Mouse (Mus musculus): ENCODE measurements around the gene Lgr6.
"Not testable (repeated sequence)": the region's sequence is repeated elsewhere in the genome, so short reads cannot be mapped to it uniquely, and the experiment has no call there.

Lgr6 gene

DNA sequence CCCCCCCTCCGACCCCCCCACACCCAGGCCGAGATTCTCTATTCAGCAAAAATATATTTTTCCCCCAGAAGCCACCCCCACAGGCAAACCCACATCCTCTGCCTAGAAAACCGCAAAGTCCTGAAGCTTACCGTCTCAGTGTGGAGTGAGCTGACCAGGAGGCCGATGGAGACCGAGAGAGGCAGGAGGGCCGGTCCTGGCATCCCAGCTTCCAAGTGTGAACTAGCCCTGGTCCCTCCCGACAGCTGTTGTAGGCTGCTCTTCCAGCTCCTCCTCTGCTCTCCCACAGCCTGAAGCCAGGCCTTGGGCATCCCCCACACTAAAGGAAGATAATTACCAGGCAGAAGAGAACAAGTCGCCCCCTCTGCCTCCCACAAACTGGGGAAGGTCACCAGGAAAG is 23.9 kb upstream of the Lgr6 start:
- in situ Hi-C loops (cut with MboI): no loop called here

DNA sequence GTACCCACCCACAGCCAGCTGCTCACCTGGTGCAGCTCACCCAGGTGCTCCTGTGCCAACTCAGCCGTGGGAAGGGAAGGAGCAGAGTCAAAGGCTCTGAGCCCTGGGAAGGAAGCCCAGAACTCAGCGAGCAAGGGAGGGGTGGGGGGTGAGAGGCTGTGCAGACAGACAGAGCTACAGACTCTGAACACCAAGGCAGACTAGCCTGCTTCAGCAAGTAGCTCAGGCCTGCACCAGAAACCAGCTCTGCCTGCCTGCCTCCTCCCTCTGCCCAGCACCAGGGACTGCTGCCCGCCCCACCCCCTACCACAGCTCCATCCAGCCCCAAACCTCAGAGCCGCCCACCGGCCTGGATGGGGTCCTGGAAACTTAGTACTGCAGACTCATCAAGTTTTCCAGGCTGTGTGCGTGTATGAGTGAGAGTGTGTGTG is 22.9 kb upstream of the Lgr6 start:
- in situ Hi-C loops (cut with MboI): no loop called here

DNA sequence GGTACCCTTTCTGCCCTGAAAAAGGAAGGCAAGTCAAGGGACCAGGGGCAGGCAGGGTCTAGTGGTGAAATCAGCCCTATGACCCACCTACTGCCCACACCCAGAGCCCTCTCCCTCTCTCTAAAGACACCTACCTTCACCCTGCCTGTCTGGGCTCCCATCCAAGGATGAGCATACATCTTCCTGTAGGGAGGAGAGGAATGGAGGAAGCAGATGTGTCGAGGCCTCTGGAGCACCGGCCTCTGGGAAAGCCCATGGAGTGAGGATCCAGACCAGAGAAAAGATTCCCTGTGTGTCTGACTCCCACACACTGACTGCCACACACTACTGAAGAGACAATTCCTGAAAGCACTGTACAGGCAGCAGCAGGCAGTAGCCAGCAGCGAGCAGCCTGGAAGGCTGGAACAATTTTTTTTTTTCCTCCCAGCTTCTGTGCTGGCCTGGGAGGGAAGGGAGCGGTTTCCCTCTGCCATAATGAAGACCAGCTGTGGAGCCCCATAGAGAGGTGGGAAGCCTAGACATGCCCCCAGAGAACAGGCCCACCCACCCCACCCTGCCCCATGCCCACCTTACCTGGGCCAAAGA is 21.5 kb upstream of the Lgr6 start:
- in situ Hi-C loops (cut with MboI): no loop called here

DNA sequence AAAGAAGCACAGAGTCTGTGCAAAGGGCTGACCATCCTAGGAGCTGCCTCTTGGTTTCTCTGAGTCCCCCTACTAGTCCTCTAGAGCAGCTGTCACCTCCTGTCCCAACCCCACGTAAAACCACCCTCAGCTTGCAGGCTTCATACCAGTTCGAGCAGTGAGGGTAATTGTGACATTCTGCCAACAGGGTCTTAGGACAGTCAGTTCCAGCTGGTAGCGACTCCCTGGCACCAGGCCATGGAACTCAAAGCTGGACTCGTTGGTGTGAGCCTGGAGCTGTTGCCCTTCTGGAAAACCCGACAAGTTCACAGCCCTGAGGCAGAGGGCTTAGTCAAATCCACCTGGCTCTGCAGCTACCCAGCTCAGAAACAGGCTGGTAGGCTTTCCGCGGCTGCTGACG is 20.9 kb upstream of the Lgr6 start:
- in situ Hi-C loops (cut with MboI): no loop called here

DNA sequence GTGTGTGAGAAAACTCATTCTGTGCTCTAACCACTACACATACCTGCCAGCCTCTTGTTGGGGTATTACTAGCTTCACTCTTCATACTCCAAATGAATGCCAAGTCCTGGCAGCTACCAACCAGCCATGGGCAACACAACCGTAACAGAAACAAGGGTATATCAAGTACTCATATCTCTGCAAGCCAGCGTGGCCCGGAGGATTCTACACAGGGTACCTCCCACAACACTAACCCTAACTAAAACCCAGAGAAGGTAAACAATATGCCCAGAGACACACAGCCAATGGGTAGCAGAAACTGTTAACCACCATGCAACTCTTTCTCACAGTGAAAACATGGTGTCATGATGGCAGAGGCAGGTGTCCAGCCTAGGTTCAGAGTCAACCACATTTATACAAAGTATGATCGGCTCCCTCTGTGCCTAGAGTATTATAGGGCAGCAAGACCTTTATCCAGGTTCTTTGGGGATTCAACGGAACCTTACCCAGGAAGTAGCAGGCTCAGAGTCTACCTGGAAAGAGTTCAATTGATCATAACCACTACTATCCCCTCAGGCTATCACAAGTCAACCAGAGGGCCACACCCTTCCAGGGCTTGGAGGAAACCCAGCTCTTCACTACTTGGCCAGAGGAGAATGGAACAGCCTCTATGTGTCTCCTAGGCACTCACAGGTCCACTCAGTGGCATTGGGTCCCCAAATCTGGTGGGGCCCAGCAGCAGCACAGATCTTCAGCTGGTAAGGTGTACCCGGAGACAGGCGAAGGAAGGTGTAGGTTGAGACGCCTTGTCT is 19.7 kb upstream of the Lgr6 start:
- in situ Hi-C loops (cut with MboI): no loop called here

DNA sequence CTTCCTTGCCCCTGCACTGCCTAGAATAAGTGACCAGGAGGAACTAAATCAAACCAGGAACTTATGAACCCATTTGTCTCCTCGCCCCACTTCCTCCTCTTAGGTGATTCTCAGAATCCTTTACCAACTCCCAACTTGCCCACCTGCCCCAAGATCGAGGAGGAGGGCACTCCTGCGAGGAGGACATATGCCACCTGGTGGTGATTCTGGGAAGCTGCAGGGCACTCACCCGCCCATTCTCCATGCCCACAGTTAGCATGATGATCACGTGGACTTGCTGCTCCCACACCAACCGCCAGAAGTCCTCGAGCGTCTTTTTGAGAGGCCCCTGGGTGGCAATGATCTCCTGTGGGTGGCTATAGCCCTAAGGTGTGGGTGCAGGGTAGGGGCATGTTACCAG is 7.6 kb upstream of the Lgr6 start:
- in situ Hi-C loops (cut with MboI): no loop called here

DNA sequence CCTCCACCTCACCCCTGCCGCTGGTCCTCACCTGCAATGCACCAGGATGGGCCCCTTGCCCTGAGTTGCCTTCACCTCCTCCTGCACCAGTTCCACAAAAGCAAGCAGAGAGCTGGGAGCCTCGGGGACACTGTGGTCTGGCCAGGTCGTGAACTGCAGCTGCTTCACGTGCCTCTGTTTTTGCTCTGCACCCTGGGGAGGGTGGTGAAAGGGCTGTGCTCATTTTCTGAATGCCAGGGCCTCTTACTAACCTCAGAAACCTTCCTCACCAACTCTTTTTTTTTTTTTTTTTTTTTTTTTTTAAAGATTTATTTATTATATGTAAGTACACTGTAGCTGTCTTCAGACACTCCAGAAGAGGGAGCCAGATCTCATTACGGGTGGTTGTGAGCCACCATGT is 6.2 kb upstream of the Lgr6 start:
- in situ Hi-C loops (cut with MboI): not testable (repeated sequence)

DNA sequence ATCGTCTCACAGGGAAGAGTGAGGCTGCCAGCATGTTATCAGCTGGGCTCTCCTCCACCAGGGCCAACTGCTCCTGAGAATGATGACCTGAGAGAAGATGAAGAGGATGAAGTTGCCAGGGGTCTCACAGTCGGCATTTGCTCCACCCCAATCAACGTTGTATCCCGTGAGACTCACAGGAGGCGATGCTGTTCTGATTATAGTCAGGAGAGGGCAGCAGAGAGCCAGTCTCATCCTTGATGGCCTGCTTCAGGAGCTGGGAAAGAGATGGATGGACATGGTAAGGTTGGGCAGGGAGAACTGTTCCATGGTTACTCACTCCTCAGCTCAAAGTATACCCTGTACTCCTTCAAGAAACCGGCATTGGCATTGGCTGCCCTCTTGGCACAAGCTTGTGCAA is 5.0 kb upstream of the Lgr6 start:
- in situ Hi-C loops (cut with MboI): no loop called here

DNA sequence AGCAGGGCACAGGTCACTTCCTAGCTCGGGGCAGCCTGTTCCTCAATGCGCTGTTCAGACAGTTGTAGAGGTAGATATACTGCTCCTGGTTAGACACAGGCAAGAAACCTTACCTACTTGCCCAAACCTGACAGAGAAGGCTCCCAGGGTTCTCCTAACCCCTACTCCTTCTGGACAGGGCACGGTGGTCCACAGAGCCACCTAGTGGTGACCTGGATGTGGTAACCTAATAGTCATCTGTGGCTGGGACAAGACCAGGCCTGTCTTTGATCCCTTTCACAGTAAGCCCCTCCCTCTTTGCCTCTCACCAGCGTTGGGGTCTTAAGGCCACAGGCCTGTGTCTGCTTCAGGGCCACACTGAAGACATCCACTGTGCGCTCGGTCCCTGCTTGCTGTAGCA is 3.5 kb upstream of the Lgr6 start:
- in situ Hi-C loops (cut with MboI): loop anchor here (5.0 kb wide), 1 partner anchor 116 kb away; no protein-coding TSS in a partner anchor

DNA sequence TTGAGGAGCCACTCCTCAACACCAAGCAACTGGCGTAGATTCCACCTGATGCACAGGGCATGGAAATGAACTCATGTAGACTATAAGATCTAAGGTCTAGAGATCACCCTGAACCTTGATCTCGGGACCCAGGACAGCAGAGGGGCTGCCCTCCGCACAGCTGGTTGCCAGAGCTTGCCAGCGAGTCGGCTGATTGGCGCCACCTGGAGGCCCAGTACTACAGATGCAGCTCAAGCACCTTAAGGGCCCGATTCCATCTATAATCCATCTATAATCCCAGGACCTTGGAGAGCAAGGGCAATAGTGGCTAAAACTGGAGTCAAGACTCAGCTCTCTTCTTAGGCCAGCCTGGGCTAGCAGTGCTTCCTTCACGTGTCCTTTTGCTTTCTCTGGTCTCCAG is 875 bp upstream of the Lgr6 start:
- in situ Hi-C loops (cut with MboI): loop anchor here (5.0 kb wide), 1 partner anchor 114 kb away; no protein-coding TSS in a partner anchor

DNA sequence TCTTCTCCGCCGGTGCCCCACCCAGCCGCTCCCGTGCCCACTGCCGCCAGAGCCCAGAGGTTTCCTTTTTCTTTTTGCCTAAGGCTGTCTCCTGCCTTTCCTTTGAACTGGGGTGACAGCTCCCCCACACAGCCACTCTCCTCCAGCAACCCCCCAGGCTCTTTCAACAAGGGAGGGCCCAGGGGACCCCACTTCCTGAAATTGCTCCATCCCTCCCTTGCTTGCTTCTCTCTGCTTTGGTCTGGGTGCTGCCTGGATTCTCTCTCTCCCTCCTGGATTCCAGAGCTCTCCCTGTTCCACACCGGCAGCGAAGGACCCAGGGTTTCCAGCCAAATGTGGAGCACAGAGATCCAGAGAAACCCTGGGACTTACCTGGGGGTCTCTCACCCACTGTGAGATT is 4.7 kb downstream of the Lgr6 start:
- in situ Hi-C loops (cut with MboI): no loop called here

DNA sequence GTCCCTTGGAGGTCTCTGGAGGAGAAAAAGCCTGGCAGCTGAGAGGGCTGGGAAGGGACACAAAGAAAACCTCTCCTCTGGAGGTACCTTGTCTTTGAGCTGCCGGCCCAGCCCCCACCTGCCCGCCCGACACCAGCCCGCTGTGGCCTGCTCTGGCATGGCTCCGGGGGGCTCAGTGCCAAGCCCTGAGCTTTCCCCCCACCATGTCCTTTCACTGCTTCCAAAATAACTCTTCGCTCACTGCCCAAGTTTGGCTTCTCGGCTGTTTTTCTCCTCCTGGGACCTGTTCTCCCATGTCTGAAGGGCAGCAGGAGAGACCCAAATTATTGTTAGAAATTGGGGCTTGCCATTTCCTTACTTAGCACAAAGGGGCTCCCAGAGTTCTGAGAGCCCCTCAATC is 6.6 kb downstream of the Lgr6 start:
- in situ Hi-C loops (cut with MboI): no loop called here

DNA sequence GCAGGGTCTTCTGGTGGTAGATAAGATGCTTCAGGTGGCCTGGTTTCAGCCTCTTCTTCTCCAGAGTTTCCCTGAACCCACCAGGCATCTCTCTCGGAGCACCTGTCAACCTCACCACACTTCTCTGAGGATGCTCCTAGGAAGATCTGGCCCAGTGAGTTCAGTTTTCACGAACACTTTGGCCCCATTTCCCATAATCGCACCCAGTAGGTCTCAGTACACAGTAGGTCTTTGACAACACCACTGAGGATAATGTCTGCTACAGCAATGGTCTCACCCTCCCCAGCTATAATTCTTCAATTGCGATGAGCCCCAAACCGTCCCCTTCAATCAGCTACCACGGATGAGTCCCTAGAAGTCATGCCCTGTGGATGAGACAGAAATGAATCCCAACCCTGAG is 7.6 kb downstream of the Lgr6 start:
- in situ Hi-C loops (cut with MboI): no loop called here

DNA sequence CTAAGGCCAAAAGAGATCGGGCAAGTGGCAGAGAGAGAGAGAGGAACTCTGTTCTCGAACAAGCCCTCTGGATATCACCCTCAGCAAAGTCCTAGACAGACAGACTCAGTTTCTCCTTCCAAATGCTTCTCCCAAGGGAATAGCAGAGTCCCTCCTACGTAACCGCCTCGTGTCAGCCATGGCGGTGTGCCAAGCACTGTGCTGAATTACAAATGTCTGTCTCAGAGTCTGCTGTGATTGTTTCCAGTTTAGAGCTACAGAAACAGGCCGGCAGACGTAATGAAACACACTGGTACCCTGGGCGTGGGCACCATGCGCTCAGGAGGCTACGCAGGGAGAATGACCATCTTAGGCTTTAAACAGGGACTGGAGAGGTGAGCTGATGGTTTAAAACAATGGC is 8.8 kb downstream of the Lgr6 start:
- in situ Hi-C loops (cut with MboI): no loop called here

DNA sequence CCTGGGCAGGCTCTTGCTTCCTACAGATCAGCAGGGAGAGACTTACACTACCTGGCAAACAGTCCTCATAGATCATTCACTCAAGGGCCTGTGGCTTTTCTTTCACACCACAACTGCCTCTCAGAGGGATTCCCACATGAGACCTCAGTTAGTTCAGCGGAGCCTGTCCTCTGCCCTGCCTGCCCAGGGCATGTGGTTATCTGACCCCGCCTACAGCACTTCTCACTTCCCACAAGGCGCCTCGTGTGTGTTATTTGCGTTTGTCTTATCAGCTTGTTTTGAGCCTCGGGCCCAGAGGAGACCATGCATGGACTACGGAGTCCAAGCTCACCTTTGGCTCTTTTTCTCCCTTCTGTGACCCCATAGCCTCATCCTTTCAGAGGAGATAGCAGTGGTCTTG is 9.9 kb downstream of the Lgr6 start:
- in situ Hi-C loops (cut with MboI): no loop called here

DNA sequence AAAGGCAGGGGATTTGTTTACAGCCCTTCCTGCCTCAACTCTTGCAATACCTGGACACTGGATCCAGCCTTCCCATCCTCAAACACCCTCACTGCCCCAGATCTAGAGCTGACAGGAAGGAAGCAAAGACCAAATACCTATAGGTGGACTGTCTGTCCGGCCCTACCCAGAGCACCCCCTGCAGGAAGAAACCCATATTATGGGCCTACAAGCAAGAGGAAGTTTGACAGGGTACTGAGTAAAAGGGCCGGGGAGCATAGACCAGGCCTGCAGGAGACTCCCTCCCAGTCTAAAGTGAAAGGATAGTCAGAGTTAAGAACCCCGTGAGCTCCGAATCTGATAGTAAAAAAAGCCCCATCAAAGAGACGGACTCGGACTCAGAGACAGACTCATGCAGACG is 10.4 kb downstream of the Lgr6 start:
- in situ Hi-C loops (cut with MboI): no loop called here

DNA sequence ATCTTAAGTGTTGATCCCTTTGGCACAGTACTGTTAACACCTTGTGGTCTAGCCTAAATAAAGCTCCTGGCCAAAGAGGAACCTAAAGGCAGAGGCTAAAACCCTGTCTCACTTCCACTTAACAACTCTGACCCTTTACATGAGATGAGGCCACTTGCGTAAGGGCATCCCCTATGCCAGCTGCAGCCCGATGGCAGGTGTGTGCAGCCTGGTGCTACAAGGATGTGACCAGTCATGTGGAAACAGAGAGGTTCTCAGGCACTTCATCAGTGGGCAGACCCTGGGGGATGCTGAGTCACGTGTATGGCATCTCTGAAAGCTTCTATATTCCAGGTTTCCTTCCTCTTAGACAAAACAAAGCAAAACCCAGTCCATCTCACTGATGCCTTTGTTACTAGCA is 14.2 kb downstream of the Lgr6 start:
- in situ Hi-C loops (cut with MboI): no loop called here

DNA sequence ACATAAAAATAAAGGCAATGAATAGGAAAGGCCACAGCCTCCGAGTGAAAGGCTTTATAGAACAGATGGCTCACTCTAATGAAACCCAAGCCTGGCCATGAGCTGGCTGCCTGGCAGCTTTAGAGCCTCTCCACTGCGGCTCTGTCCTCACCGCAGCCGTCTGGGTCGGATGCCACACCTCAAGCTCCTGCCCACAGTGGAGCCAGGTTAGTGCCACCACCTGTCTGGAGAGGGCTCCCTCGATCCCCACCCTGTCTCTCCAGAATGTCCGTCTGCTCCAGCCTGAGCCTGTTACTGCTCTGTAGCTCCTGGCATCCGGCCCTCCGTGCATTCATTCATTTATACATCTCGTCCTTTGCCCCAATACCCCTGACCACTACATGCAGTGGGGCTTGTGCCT is 15.4 kb downstream of the Lgr6 start:
- in situ Hi-C loops (cut with MboI): no loop called here

DNA sequence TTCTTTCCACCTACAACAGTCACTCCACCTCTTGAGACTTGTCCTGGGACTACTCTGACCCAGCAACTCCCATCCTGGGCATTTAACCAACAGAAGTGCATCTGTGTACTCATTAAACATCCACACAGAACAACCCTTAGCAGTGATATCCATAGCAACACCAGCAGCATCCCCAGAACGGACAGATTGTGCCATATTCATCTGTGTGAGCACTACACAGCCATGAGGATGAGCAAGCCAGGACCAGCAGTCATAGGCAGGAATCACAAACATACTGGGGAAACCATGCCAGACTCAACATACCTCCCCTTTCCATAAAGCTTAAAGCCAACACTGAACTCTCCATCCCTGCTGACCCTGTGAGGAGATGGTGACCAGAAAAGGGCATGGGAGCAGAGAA is 17.7 kb downstream of the Lgr6 start:
- in situ Hi-C loops (cut with MboI): no loop called here

DNA sequence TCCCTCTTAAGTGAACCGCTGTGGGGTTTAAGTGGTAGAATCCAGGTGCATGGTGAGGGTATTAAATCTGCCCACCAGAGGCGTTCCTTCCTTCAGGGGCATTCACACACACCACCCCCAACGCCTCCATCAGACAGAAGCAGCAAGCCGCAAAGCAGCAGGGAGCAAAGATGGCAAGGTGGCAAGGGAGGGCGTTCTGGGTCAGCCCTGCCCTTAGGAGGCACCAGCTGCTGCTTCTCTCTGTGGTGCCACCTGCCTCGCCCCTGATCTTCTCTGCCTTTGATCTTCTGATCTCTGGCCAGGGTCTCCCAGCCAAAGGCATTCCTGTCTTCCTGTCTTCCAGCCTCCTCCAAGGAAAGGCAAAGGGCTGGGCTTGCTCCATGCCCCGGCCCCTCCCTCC is 19.1 kb downstream of the Lgr6 start:
- in situ Hi-C loops (cut with MboI): no loop called here

DNA sequence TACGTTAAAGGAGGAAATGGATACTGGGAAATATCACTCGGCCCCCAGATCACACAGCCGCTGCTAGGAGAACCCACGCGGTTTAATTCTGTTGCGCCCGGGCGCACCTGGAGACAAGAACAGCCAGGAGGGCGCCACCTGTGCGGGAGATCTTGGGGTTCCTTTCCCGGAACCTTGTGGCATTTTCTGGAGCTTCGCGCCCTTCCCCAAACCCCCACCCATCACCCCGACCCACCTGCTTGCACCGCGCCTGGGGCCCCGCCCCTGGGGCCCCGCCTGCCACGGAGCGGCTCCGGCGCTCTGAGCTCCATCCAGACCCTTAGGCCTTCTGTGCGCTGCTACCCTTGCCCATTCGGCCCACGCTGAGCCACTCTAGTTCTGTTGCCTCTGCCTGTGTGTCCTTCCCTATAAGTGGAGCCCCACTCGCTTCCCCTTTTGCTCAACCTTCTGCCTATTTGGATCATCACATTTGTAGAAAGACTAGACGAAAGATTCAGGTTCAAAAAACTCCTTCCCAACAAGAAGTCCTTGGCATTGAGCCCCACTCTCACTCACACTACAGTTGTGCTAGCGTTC is 19.7 kb downstream of the Lgr6 start:
- in situ Hi-C loops (cut with MboI): no loop called here

DNA sequence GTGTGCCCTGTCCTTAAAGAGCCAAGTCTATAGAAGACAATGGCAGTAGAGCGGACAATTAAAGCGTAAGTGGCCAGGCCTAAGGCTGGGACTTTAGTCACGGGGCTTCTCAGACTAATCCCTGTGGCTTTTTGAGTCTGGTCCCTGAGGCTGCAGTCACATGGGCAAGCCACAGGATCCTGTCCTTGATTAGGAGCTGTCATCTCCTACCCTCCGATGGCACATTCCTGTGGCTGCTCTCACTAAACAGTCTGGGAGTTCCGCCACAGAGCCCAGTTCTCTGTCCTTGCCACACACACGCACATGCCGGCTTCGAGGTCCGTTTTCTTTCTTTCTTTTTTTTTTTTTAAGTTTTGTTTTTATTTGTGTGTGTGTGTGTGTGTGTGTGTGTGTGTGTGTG is 21.6 kb downstream of the Lgr6 start:
- in situ Hi-C loops (cut with MboI): no loop called here

DNA sequence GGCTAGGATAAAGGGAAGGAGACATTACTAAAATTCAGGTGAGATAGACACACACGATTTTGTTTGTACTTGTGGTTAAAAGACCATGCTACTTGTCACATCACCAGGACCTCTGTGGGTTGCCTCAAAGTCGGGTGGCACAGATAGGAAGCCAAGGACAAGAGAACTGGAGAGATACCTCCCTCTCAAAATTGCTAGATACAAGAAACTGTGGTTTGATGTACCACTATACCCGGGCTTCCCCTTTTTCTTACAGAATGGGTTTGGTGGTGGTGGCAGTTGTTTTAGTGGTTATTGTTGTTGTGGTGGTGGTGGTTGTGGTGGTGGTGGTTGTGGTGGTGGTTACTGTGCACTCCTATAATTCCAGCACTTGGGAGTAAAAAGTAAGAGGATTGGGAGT is 22.8 kb downstream of the Lgr6 start:
- in situ Hi-C loops (cut with MboI): no loop called here

DNA sequence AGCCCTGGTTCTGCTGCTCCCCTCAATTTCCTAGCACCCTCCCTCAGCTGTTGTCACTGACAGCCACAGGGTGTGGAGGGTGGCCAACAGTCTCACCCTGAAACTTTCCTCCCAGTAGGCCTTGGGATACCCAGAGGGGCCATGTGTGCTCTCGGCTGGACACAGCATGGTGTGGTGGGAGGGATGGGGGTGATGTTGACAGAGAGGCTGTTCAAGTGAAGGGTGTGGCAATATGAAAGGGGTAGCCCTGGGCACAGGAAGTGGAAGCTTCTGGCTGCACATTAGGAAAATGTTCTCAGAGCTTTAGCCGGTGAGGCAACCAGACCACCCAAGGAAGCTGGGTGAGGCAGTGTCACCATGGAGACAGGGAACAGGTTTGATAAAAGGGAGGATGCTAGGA is 26.1 kb downstream of the Lgr6 start:
- in situ Hi-C loops (cut with MboI): no loop called here
